Mouse (Mus musculus) embryonic fibroblast, embryonic 13.5 days (primary cell): ENCODE results near the gene Pcp4.

Experiments
- CTCF ChIP-seq: IDR thresholded peaks from 2 replicates; pipeline ENCODE4 v1.5.1; 2011; ENCODE audit warnings: mild to moderate bottlenecking, control low read depth, low read length, moderate library complexity, borderline replicate concordance; ENCODE audit not compliant: insufficient read depth
- POLR2A ChIP-seq: IDR thresholded peaks from 2 replicates; pipeline ENCODE4 v1.6.1; 2011; ENCODE audit warnings: low read depth, mild to moderate bottlenecking, control low read depth, low read length, moderate library complexity

DNA sequence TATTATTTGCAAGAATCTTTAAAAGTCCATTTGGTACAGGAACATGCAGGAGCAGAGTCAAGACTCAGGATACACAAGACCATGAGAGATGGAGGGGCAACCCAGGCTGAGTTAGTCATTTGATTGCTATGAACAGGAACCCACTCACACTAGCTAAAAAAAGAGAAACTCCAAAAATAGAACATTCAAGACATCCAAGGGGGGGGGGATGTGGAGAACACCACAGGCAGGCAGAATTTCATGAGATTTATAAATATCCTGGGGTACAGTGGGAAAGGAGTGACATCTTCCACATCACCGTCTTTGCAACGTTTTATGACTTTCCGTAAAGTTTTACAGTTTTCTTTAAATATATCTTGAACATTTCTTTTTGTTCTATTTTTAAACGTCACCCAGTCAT, 61.1 kb downstream of the Pcp4 start:
- TF ChIP-seq CTCF (no peak), POLR2A (no peak)
